Mouse (Mus musculus): Measurements from ENCODE around the gene Rnf141.

- TF ChIP-seq NANOG (IDR thresholded peaks at IDR 0.05; ENCODE audit: borderline replicate concordance, low read length) (no peak), CTCF (conservative IDR thresholded peaks at IDR 0.05; ENCODE audit: low read length) (no peak)
These were observed 24.6 kb upstream of the Rnf141 start for GRCm38 (mm10) chr7:110868807-110869206.
